Mouse (Mus musculus): Measurements from ENCODE around the gene Tcf21. TPM values are rescaled to one million over a fixed set of nuclear protein-coding genes. Genes with fewer than 3 reads are reported as not detected.

Gene Tcf21
- polyA plus RNA-seq (2017; shearing (Covaris generic)) = not detected

DNA sequence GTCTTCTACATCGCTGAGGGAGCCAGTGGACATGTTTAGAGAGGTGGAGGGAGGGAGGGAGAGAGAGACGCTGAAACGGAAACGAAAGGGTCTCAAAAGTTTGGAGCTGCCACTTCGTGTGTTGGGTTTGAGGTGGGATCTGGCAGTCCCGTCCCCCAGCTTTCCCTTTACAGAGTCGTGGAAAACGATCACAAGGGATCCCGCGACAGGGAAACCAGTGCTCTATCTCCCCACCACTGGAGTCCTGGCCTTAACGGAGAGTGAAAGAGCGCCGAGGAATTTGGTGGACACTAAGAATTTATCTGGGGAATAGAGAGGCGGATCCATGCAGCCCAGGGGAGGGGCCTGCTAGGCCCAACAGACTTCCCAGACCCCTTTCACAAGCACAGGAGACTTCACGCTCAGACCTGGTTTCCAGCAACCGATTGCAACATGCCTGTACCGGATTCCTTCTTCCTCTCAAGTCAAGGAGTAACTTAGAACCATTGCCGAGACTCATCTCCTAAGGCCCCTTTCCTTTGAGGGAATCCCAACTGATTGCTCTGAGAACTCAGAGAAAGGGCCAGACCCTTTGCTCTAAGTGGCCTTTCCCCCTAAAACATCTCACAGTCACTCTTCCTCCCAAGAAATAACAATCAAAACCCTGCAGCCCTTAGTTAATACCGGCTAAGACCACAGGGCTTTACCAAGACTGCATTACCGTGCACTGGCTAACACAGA, at the start of gene Tcf21:
Gene Tcf21, minus strand, starts transcription at position 304 of the 720 bp plus-strand sequence.

Other genes starting within 250 kb of the Tcf21 start
- gene Slc2a12, start 175.2 kb downstream of the Tcf21 start, polyA plus RNA-seq (2017; shearing (Covaris generic)) = 0.11 TPM
- gene Tbpl1, start 88.2 kb downstream of the Tcf21 start, polyA plus RNA-seq (2017; shearing (Covaris generic)) = 60.3 TPM

Measured in CD4-positive, CD25-positive, alpha-beta regulatory T cell (primary cell).